Mouse (Mus musculus): ENCODE measurements around the gene Olfr517. TPM values are rescaled to one million over a fixed set of nuclear protein-coding genes. Genes with fewer than 3 reads are reported as not detected.

Gene Olfr517
- not detected in 2 replicates for polyA plus RNA-seq (2014; fragmentation: Nextera tagmentation; extraction: Ambion mirVana)

DNA sequence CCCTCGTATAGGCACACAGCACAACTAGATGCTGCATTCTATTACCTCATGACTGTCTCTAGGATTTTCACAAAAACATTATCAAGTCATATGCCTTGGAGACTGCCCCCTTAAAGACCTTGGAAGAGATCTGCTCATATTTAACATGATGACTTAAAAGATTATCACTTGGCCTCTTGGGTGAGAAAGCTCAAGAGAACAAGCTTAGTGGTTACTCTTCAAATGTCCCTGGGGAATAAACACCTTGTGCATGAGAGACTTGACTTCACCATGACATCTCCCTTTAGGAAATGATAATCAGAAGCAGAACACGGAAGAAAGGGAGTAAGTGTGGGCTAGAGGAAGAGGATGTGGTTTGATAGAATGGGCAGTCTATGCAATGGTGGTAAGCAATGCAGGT lies at the start of gene Olfr517:
Gene Olfr517, minus strand, starts transcription at position 101 of the 400 bp plus-strand sequence.
- Histone ChIP-seq H3K4me2 (replicated peaks; ENCODE audit: low read depth, low read length) (no peak within 1 kb of the TSS), H3K4me3 (ENCODE audit: low read length) (no peak within 1 kb of the TSS), H3K27ac (ENCODE audit: low read depth, low read length) (no peak within 1 kb of the TSS), H3K36me3 (ENCODE audit: control insufficient read depth, insufficient read depth, low read length) (no peaks in the 10 kb centered on the region), H3K4me1 (ENCODE audit: control insufficient read depth, insufficient read depth, low read length) (no peaks in the 10 kb centered on the region), H3K27me3 (ENCODE audit: control insufficient read depth, insufficient read depth, low read length) (no peaks in the 10 kb centered on the region), H3K9me3 (ENCODE audit: control insufficient read depth, low read length) (no peaks in the 10 kb centered on the region), H3K9ac (ENCODE audit: low read depth, low read length) (no peak within 1 kb of the TSS)
- WGBS: 80% methylated on average over 2 of the region's 2 CpGs
- ATAC-seq (ENCODE audit: low FRiP score, low TSS enrichment): no peak

DNA sequence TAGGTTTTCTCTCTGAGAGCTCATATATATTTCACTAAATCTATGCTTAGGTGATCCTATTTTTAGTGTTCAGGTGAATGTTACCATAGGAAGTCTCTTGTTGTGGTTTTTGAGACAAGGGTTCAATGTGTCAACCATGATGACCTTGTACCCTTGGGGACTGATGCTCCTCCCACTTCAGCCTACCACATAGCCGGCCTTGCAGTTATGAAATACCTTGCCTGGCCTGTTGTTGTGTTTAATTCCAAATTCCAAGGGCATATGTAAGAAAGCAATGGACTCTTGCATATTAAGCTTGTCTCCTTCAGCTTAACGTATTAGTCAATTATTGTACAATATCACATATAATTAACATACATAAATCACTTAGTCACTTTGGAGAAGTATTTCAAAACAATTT lies 31.8 kb upstream of the Olfr517 start:
- Histone ChIP-seq H3K4me1 (ENCODE audit: control insufficient read depth, insufficient read depth, low read length) (no peaks in the 10 kb centered on the region), H3K36me3 (ENCODE audit: control insufficient read depth, insufficient read depth, low read length) (no peaks in the 10 kb centered on the region), H3K9ac (ENCODE audit: low read depth, low read length) (no peak overlapping the region), H3K27ac (ENCODE audit: low read depth, low read length) (no peak overlapping the region), H3K9me3 (ENCODE audit: control insufficient read depth, low read length) (no peaks in the 10 kb centered on the region), H3K4me3 (ENCODE audit: low read length) (no peak overlapping the region), H3K27me3 (ENCODE audit: control insufficient read depth, insufficient read depth, low read length) (no peaks in the 10 kb centered on the region), H3K4me2 (replicated peaks; ENCODE audit: low read depth, low read length) (no peak overlapping the region)
- WGBS: 81% methylated on average over 2 of the region's 2 CpGs
- ATAC-seq (ENCODE audit: low FRiP score, low TSS enrichment): no peak

GRCm38 (mm10) chr7:108894320-108894719 lies 22.1 kb upstream of the Olfr517 start, which contains the start of gene Olfr519:
TSS of gene Olfr519 (minus strand) at chr7:108894420.
- Histone ChIP-seq H3K9me3 (ENCODE audit: control insufficient read depth, low read length) (no peaks in the 10 kb centered on the region), H3K27ac (ENCODE audit: low read depth, low read length) (no peak within 1 kb of the TSS), H3K36me3 (ENCODE audit: control insufficient read depth, insufficient read depth, low read length) (no peaks in the 10 kb centered on the region), H3K9ac (ENCODE audit: low read depth, low read length) (no peak within 1 kb of the TSS), H3K4me1 (ENCODE audit: control insufficient read depth, insufficient read depth, low read length) (no peaks in the 10 kb centered on the region), H3K4me3 (ENCODE audit: low read length) (no peak within 1 kb of the TSS), H3K27me3 (ENCODE audit: control insufficient read depth, insufficient read depth, low read length) (no peaks in the 10 kb centered on the region), H3K4me2 (replicated peaks; ENCODE audit: low read depth, low read length) (no peak within 1 kb of the TSS)
- 88% methylated on average over 5 of the region's 5 CpGs for WGBS
- no peak for ATAC-seq (ENCODE audit: low FRiP score, low TSS enrichment)

DNA sequence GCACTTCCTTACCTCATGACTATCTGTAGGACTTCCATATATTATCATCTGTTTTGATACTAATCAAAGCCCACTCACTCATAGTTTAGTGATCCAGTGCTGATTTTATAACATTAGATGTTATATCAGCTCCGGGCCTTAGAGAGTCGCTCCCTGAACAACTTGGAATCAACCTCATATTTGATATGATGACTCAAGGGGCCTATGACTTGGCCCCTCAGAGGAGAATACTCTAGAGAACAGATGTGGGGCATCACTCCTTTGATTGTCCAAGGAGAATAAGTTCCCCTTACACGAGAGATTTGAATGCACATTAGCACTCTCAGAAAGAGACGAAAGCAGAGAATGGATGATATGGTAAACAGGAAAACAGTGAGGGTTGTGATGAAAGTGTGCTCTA lies 12.7 kb upstream of the Olfr517 start, which contains the start of gene Olfr518:
Gene Olfr518, minus strand, starts transcription at position 101 of the 400 bp plus-strand sequence.
- Histone ChIP-seq H3K27me3 (ENCODE audit: control insufficient read depth, insufficient read depth, low read length) (no peaks in the 10 kb centered on the region), H3K9ac (ENCODE audit: low read depth, low read length) (no peak within 1 kb of the TSS), H3K27ac (ENCODE audit: low read depth, low read length) (no peak within 1 kb of the TSS), H3K4me3 (ENCODE audit: low read length) (no peak within 1 kb of the TSS), H3K9me3 (ENCODE audit: control insufficient read depth, low read length) (no peaks in the 10 kb centered on the region), H3K36me3 (ENCODE audit: control insufficient read depth, insufficient read depth, low read length) (no peaks in the 10 kb centered on the region), H3K4me2 (replicated peaks; ENCODE audit: low read depth, low read length) (no peak within 1 kb of the TSS), H3K4me1 (ENCODE audit: control insufficient read depth, insufficient read depth, low read length) (no peaks in the 10 kb centered on the region)
- no peak for ATAC-seq (ENCODE audit: low FRiP score, low TSS enrichment)
- 79% methylated on average over 4 of the region's 4 CpGs for WGBS

DNA sequence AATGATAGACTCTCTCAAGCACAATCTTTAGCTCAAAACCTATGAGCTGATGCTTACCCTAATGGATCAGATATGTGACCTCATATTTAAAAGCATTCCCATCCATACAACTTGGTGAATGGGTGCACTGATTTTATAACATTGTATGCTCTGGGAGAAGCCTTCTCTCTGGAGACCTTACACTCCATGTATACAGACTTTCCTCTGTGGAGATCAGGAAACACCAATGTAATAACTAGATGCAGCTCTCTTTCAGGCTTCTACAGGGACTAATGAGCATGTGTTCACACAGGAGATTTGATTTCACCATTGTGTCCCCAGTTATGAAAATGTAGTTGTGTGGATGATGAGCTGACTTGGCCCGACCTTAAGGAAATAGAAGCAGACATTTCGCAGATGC lies 21.8 kb downstream of the Olfr517 start, which contains the start of gene Olfr516:
Gene Olfr516, minus strand, starts transcription at position 101 of the 400 bp plus-strand sequence.
- 91% methylated on average over 2 of the region's 2 CpGs for WGBS
- H3K4me1 ChIP-seq (ENCODE audit: control insufficient read depth, insufficient read depth, low read length): no peaks in the 10 kb centered on the region

DNA sequence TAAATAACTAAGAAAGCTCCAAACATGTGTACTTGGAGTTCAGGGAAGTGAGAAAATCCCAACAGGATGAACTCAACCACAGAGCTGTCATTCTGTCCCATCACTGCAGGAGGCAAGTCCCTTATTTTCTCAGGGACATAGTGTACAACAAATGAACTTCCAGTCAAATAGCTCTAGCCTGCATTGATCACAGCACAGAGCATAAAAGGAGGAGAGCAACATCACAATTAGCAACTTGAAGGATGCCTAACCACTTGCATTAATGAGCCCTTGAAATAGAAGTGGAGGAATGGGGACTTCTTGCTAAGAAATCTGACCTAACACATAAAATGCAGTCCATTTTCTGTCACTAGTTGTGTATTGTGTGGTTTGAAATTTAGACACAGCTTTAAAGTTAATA lies 46.3 kb downstream of the Olfr517 start, which contains the start of gene Olfr514:
Gene Olfr514, minus strand, starts transcription at position 101 of the 400 bp plus-strand sequence.
- Histone ChIP-seq H3K4me2 (replicated peaks; ENCODE audit: low read depth, low read length) (no peak within 1 kb of the TSS), H3K27ac (ENCODE audit: low read depth, low read length) (no peak within 1 kb of the TSS), H3K4me3 (ENCODE audit: low read length) (no peak within 1 kb of the TSS), H3K27me3 (ENCODE audit: control insufficient read depth, insufficient read depth, low read length) (no peaks in the 10 kb centered on the region), H3K4me1 (ENCODE audit: control insufficient read depth, insufficient read depth, low read length) (no peaks in the 10 kb centered on the region), H3K36me3 (ENCODE audit: control insufficient read depth, insufficient read depth, low read length) (no peaks in the 10 kb centered on the region), H3K9me3 (ENCODE audit: control insufficient read depth, low read length) (no peaks in the 10 kb centered on the region), H3K9ac (ENCODE audit: low read depth, low read length) (no peak within 1 kb of the TSS)
- no peak for ATAC-seq (ENCODE audit: low FRiP score, low TSS enrichment)

More for the DNA sequence above, 21.8 kb downstream of the Olfr517 start, which contains the start of gene Olfr516:
- no peak for ATAC-seq (ENCODE audit: low FRiP score, low TSS enrichment)
- H3K27ac ChIP-seq (ENCODE audit: low read depth, low read length): no peak within 1 kb of the TSS
- no peaks in the 10 kb centered on the region for H3K36me3 ChIP-seq (ENCODE audit: control insufficient read depth, insufficient read depth, low read length)
- no peak within 1 kb of the TSS for H3K4me3 ChIP-seq (ENCODE audit: low read length)
- H3K9ac ChIP-seq (ENCODE audit: low read depth, low read length): no peak within 1 kb of the TSS
- no peaks in the 10 kb centered on the region for H3K27me3 ChIP-seq (ENCODE audit: control insufficient read depth, insufficient read depth, low read length)
- H3K4me2 ChIP-seq (replicated peaks; ENCODE audit: low read depth, low read length): no peak within 1 kb of the TSS
- no peaks in the 10 kb centered on the region for H3K9me3 ChIP-seq (ENCODE audit: control insufficient read depth, low read length)

Other genes starting within 250 kb of the Olfr517 start
- gene Olfr508, start 242.4 kb downstream of the Olfr517 start, polyA plus RNA-seq (2014; fragmentation: Nextera tagmentation; extraction: Ambion mirVana): not detected in 2 replicates
- gene Olfr509, start 220.5 kb downstream of the Olfr517 start, polyA plus RNA-seq (2014; fragmentation: Nextera tagmentation; extraction: Ambion mirVana): not detected in 2 replicates
- not detected in 2 replicates for gene Olfr510, start 206.0 kb downstream of the Olfr517 start, polyA plus RNA-seq (2014; fragmentation: Nextera tagmentation; extraction: Ambion mirVana)
- gene Olfr512, start 159.1 kb downstream of the Olfr517 start, polyA plus RNA-seq (2014; fragmentation: Nextera tagmentation; extraction: Ambion mirVana): not detected in 2 replicates
- gene Olfr513, start 121.4 kb downstream of the Olfr517 start, polyA plus RNA-seq (2014; fragmentation: Nextera tagmentation; extraction: Ambion mirVana): not detected in 2 replicates
- not detected in 2 replicates for gene Olfr514, start 46.4 kb downstream of the Olfr517 start, polyA plus RNA-seq (2014; fragmentation: Nextera tagmentation; extraction: Ambion mirVana)
- gene Olfr516, start 21.9 kb downstream of the Olfr517 start, polyA plus RNA-seq (2014; fragmentation: Nextera tagmentation; extraction: Ambion mirVana): not detected in 2 replicates
- not detected in 2 replicates for gene Olfr518, start 12.6 kb upstream of the Olfr517 start, polyA plus RNA-seq (2014; fragmentation: Nextera tagmentation; extraction: Ambion mirVana)
- gene Olfr519, start 22.0 kb upstream of the Olfr517 start, polyA plus RNA-seq (2014; fragmentation: Nextera tagmentation; extraction: Ambion mirVana): not detected in 2 replicates
- not detected in 2 replicates for gene Nlrp10, start 57.8 kb upstream of the Olfr517 start, polyA plus RNA-seq (2014; fragmentation: Nextera tagmentation; extraction: Ambion mirVana)
- gene Eif3f, start 62.0 kb upstream of the Olfr517 start, polyA plus RNA-seq (2014; fragmentation: Nextera tagmentation; extraction: Ambion mirVana): 91.7 and 109 TPM in 2 replicates
- gene Tub, start 78.0 kb upstream of the Olfr517 start, polyA plus RNA-seq (2014; fragmentation: Nextera tagmentation; extraction: Ambion mirVana): 0.49 and 0.81 TPM in 2 replicates
- 1.4 and 2.2 TPM in 2 replicates for gene Ric3, start 211.0 kb upstream of the Olfr517 start, polyA plus RNA-seq (2014; fragmentation: Nextera tagmentation; extraction: Ambion mirVana)